Mouse (Mus musculus): Measurements from ENCODE around the gene Fstl3. TPM values are rescaled to one million over a fixed set of nuclear protein-coding genes. Genes with fewer than 3 reads are reported as not detected.

Fstl3 gene
- total RNA-seq, 2 experiments from 2014 or later, result 1.2 to 2.1 TPM

DNA sequence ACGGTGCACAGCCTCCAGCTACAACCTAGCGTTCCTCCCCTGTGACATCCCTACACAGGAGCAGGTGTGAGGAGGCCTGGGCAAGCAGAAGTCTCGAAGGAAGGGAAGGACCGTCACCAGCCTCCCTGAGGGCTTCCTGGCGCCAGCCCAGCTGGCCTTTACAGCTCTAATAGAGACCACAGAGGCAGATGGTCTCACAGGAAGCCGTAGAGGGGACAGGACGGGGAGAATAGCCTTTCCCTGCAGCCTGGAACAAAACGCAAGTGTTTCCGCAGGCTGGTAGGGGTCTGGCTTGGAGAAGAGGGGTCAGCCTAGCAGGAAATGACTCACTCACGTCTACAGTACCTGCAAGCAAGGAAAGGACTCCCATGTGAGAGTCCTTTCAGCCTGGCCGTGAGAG, 30.8 kb downstream of the Fstl3 start:
- no peak for DNase-seq (ENCODE audit: extremely low spot score in 1 of 2, low spot score in 1 of 2)

DNA sequence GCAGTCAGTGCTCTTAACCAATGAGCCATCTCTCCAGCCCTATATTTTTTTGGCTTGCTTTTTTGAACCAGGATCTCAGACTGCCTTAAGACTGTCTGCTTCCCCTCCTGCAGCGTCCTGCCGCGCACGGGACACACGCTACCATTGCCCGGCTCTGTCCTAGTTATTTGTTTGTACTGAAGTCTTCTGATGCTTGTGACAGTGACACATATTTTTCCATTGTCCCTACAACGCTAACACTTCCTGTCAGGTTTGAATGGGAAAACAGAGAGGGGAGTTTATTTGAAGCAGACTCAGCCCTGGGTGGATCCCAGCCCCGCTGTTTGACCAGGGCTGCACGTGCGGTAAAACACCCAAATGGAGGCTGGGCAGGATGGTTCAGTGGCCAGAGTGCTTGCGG, 31.7 kb downstream of the Fstl3 start:
- DNase-seq (ENCODE audit: extremely low spot score in 1 of 2, low spot score in 1 of 2), result no peak

DNA sequence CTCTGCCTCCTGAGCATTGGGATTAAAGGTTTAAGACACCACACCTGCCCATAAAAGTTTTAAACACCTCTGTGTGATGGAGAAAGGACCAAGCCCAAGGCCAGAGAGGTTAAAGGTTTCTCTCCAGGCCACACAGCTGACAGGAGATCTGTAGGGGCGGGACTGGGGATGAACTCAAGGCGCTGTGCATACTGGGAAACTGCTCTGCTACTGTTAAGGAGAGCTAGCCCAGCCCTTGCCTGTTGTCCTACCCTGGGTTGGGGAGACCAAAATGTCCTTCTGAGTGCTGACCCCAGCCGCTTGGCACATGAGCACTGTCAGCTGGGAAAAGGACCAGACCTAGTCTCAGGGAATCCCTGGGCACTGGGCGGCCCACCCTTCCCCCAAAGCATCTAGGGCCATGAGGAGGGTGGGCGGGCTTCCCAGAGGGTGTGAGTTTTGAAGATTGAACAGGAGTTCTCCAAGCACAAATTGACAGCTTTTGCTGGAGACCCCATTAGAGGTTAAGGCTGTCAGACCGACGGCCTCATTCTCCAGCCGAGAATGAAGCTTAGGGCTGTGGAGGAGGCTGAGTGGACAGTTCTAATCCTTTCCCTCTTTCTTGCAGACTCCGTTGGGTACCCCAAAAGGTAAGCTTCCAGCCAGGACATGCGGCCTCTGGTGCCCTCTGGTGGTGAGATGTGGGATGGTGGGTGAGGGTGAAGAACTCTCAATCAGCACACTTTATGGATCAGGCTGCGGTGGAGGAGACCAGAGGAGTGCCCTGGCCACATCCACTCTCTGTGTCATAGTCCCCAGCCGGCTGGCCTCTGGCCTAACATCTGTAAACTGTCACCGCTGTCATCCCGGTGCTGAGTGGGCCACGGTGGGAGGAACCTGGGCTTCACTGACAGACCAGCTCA, 34.9 kb downstream of the Fstl3 start:
- peak; percentile 92 to 99 for DNase-seq (ENCODE audit: extremely low spot score in 1 of 2, low spot score in 1 of 2)

DNA sequence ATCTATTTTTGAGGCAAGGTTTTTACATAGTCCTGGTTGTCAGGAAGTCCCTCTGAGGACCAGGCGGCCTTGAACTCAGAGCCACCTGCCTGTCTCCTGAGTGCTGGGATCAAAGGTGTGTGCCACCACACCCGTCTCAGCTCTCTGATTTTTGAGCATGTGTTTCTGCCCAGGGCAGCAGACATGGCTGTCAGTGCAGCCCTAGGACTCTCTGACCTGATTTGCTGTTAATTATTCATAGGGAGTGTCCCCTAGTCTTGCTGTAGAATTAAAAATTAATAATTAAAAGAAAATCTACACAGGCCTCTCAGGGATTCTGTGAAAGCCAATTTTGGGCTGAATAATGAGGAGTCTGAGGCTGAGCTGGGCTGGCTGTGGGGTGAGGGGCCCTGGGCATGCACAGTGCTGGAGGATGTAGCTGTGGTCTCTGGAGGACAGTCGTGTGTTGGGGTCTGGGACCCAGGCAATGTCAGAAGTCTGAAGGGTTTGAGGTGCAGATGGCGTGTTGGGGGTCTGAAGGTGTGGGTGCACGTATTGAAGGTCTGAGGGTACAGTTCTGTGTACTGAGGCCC, 37.3 kb downstream of the Fstl3 start:
- no peak for DNase-seq (ENCODE audit: extremely low spot score in 1 of 2, low spot score in 1 of 2)

DNA sequence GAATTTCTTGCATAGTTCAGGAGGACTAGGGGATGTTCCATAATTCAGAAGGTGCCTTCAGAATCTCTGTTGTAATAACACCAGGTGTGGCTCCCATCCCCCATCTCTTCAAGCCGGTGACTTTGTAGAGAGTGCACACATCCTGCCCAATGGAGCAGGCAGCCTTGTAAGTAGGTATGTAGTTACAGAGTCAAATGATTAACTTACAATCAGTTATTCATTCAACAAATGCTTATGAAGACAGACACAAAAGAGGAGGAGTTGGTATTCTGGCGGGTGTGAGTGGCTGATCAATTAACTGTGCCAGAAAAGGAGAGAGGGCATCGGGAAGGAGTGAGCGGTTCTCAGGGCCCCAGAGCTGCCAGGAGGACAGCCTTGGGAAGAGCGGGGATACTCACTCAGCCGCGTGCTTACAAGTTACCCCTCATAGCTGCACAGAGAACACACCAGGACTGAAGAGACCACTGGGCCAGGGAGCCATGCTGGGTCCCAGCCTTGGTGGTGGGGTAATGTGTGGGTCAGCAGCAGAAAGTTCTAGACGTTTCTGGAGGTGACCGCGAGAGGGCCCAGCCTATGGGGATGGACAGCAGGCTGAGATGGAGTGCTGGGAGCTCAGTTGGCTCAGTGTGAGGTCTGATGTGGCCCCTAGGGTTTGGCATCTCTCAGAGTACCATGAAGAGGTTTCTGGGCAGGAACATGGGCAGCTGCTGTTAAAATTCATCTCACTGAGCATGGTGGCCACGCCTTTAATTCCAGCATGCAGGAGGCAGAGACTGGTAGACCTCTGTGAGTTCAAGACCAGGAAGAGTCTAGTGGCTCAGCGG, 38.8 kb downstream of the Fstl3 start:
- DNase-seq (ENCODE audit: extremely low spot score in 1 of 2, low spot score in 1 of 2), result no peak

DNA sequence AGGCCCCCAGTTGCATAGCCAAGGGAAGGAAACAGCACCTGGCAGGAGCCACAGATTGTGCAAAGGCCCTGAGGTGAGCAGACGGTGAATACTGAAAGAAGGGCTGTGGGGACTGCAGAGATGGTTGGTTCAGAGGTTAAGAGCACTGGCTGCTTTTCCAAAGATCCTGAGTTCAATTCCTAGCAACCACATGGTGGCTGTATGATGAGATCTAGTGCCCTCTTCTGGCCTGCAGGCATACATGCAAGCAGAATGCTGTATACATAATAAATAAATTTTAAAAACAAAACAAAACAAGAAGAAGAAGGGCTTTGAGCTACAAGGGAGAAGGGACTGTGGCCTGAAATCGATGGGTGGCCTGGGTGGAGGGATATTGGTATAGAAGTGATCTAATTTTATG, 40.0 kb downstream of the Fstl3 start:
- no peak for DNase-seq (ENCODE audit: extremely low spot score in 1 of 2, low spot score in 1 of 2)

DNA sequence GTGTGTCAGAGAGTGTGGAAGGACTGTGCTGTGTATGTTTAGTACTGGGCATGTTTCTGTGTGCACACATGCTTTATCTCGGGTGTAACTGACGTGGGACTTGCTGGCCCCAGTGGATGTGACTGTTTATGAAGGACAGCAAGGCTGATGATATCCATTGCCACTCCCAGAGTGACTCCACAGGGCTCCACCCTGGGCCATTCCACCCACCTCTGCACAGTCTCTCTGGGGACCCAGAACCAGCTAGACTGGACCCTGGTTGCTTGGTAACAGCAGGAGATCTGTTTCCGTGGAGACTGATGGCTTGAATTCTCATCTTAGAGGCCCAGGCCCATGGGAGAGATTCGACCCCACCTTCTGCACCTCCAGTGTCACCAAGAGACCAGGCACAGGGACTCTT, 41.2 kb downstream of the Fstl3 start:
- no peak for DNase-seq (ENCODE audit: extremely low spot score in 1 of 2, low spot score in 1 of 2)

DNA sequence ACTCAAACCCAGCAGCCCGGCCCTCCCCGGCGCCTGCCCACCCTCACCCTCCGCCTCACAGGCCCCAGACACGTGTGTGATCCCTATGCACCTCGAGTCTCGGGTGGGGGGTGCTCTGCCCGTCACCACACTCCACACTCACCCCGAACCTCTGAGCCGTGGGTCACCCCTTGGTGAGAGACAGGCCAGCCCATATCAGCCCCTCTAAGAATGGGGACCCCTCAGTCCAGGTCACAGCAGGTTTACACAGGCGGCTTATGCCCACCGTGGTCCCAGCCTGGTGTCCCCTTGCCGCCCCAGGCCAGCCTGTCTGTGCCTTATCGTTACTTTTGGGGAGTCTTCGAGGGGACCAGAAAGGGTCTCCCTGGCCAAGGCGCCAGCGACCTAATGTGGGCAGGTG, 42.5 kb downstream of the Fstl3 start:
- DNase-seq (ENCODE audit: extremely low spot score in 1 of 2, low spot score in 1 of 2), result no peak

DNA sequence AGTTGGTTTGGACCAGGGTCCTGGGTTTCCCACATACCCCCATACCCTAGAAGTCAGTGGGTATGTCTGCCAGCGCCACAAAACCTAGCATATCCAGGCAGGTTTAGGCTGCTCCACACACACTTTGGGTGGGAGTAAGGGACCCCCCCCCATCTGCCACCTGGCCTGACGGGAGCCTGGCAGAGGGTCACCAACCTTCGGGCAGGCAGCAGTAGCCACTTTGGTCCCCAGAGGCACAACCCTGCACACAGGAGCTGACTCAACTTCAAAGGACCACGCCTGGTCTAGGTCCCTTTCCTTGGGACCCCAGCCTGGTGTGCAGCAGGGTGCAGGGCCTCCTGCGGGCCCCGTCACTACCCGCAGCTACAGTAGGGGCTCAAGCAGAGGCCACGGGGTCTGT, 43.2 kb downstream of the Fstl3 start:
- no peak for DNase-seq (ENCODE audit: extremely low spot score in 1 of 2, low spot score in 1 of 2)

- DNase-seq (ENCODE audit: extremely low spot score in 1 of 2, low spot score in 1 of 2), result no peak
Measured at GRCm38 (mm10) chr10:79820782-79821181, 43.7 kb downstream of the Fstl3 start, which contains the start of gene Misp. Misp (plus strand) TSS chr10:79820989.

GRCm38 (mm10) chr10:79821731-79822130, 44.7 kb downstream of the Fstl3 start:
- no peak for DNase-seq (ENCODE audit: extremely low spot score in 1 of 2, low spot score in 1 of 2)

DNA sequence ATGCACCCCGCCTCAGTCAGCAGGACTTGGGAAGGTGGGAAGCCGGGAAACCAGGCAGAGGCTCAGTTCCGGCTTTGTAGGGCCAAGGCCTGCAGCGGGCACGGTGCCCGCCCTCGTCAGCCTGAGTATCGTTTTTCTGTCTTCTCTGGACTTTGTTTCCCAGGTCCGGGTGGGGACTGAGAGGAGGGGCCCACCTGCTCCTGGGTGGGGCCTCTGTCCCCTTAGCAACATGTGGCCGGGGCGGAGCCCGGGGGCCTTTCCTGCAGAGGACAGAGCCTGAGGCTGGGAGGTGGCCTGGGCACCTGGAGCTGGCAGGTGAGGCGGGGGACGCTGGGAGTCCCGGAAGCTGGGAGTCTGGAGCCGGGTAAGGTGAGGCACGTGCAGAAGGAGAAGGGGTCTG, 45.3 kb downstream of the Fstl3 start:
- no peak for DNase-seq (ENCODE audit: extremely low spot score in 1 of 2, low spot score in 1 of 2)

GRCm38 (mm10) chr10:79823011-79823410, 45.9 kb downstream of the Fstl3 start:
- DNase-seq (ENCODE audit: extremely low spot score in 1 of 2, low spot score in 1 of 2), result no peak

GRCm38 (mm10) chr10:79824413-79824812, 47.3 kb downstream of the Fstl3 start:
- no peak for DNase-seq (ENCODE audit: extremely low spot score in 1 of 2, low spot score in 1 of 2)

GRCm38 (mm10) chr10:79831583-79831982, 54.5 kb downstream of the Fstl3 start:
- DNase-seq (ENCODE audit: extremely low spot score in 1 of 2, low spot score in 1 of 2), result no peak

Other genes with a start within 250 kb of the Fstl3 start
- gene Plpp2, start 243.5 kb upstream of the Fstl3 start, total RNA-seq (2021), result 1 to 10 TPM; 5.3 to 6.9 TPM
- 10 to 100 TPM; 53.2 to 56.4 TPM for gene Mier2, start 222.1 kb upstream of the Fstl3 start, total RNA-seq (2021)
- gene Theg, start 189.9 kb upstream of the Fstl3 start, total RNA-seq (2021), result under 1 TPM in 1 of 2 experiments, not detected in 1; 0.44 TPM
- gene C2cd4c, start 163.2 kb upstream of the Fstl3 start, total RNA-seq (2021), result 10 to 100 TPM; 12.1 to 12.3 TPM
- gene Shc2, start 139.4 kb upstream of the Fstl3 start, total RNA-seq (2021), result 10 to 100 TPM; 39.2 to 48.2 TPM
- gene Odf3l2, start 131.5 kb upstream of the Fstl3 start, total RNA-seq (2021), result under 1 TPM in 1 of 2 experiments, not detected in 1; 0.22 TPM
- gene Madcam1, start 112.7 kb upstream of the Fstl3 start, total RNA-seq (2021), result not detected
- 10 to 100 TPM; 74.9 to 79.7 TPM for gene Tpgs1, start 107.9 kb upstream of the Fstl3 start, total RNA-seq (2021)
- 10 to 100 TPM; 67.1 to 77.7 TPM for gene Cdc34, start 95.1 kb upstream of the Fstl3 start, total RNA-seq (2021)
- gene Gzmm, start 88.3 kb upstream of the Fstl3 start, total RNA-seq (2021), result 1 to 10 TPM; 2.4 to 3.1 TPM
- 100 to 1,000 TPM; 610 to 665 TPM for gene Bsg, start 72.8 kb upstream of the Fstl3 start, total RNA-seq (2021)
- 100 to 1,000 TPM; 108 to 110 TPM for gene Hcn2, start 60.6 kb upstream of the Fstl3 start, total RNA-seq (2021)
- 10 to 100 TPM; 39.2 to 44.6 TPM for gene Polrmt, start 30.7 kb upstream of the Fstl3 start, total RNA-seq (2021)
- gene Fgf22, start 22.2 kb upstream of the Fstl3 start, total RNA-seq (2021), result 1 to 10 TPM; 1.0 to 1.5 TPM
- gene Rnf126, start 10.3 kb upstream of the Fstl3 start, total RNA-seq (2021), result 10 to 100 TPM; 82.7 to 92.9 TPM
- under 1 TPM; 0.30 to 0.33 TPM for gene Prss57, start 13.7 kb downstream of the Fstl3 start, total RNA-seq (2021)
- 100 to 1,000 TPM; 307 to 325 TPM for gene Palm, start 16.3 kb downstream of the Fstl3 start, total RNA-seq (2021)
- under 1 TPM; 0.66 to 0.89 TPM for gene Misp, start 43.7 kb downstream of the Fstl3 start, total RNA-seq (2021)
- gene Ptbp1, start 77.2 kb downstream of the Fstl3 start, total RNA-seq (2021), result 10 to 100 TPM; 44.0 to 66.0 TPM
- gene Prtn3, start 97.2 kb downstream of the Fstl3 start, total RNA-seq (2021), result 1 to 10 TPM; 1.1 to 1.4 TPM
- gene Plppr3, start 97.4 kb downstream of the Fstl3 start, total RNA-seq (2021), result 10 to 100 TPM; 32.4 to 34.4 TPM
- not detected for gene Elane, start 109.0 kb downstream of the Fstl3 start, total RNA-seq (2021)
- gene Cfd, start 113.6 kb downstream of the Fstl3 start, total RNA-seq (2021), result not detected
- gene Med16, start 131.7 kb downstream of the Fstl3 start, total RNA-seq (2021), result 10 to 100 TPM; 55.5 to 56.2 TPM
- not detected for gene Gm26602, start 133.6 kb downstream of the Fstl3 start, total RNA-seq (2021)
- gene Kiss1r, start 139.7 kb downstream of the Fstl3 start, total RNA-seq (2021), result 1 to 10 TPM; 6.6 to 6.7 TPM
- 100 to 1,000 TPM; 428 to 450 TPM for gene R3hdm4, start 143.9 kb downstream of the Fstl3 start, total RNA-seq (2021)
- 1 to 10 TPM; 4.6 to 6.9 TPM for gene Arid3a, start 149.8 kb downstream of the Fstl3 start, total RNA-seq (2021)
- gene Wdr18, start 182.9 kb downstream of the Fstl3 start, total RNA-seq (2021), result 10 to 100 TPM; 42.9 to 45.8 TPM
- gene Grin3b, start 193.4 kb downstream of the Fstl3 start, total RNA-seq (2021), result under 1 TPM; 0.12 to 0.15 TPM
- gene Tmem259, start 207.1 kb downstream of the Fstl3 start, total RNA-seq (2021), result 100 to 1,000 TPM; 125 to 131 TPM
- 1 to 10 TPM; 5.8 to 6.0 TPM for gene Cnn2, start 211.3 kb downstream of the Fstl3 start, total RNA-seq (2021)
- 10 to 100 TPM in 1 of 2 experiments, 1 to 10 TPM in 1; 9.6 to 10.2 TPM for gene Abca7, start 219.2 kb downstream of the Fstl3 start, total RNA-seq (2021)
- gene Arhgap45, start 239.4 kb downstream of the Fstl3 start, total RNA-seq (2021), result 1 to 10 TPM; 3.3 to 4.3 TPM